Mouse (Mus musculus): Measurements from ENCODE around the gene Fam69b. TPM values are rescaled to one million over a fixed set of nuclear protein-coding genes. Genes with fewer than 3 reads are reported as not detected.

The Fam69b gene
- polyA plus RNA-seq, 1 experiment from 2014 or later: 15.2 TPM

- Histone ChIP-seq H3K27ac (replicated peaks in 1 of 2; ENCODE audit: control insufficient read depth in 1 of 2, insufficient read depth in 1 of 2, low read depth in 2 of 2, low read length in 2 of 2) (peak within 1 kb of the TSS; percentile 76 to 78), H3K4me2 (ENCODE audit: low read length) (peak within 1 kb of the TSS; percentile 78), H3K36me3 (ENCODE audit: control insufficient read depth, insufficient read depth, low read length) (peaks cover 14% of the 10 kb centered on the region), H3K27me3 (ENCODE audit: control insufficient read depth, insufficient read depth, low read length) (no peaks in the 10 kb centered on the region), H3K4me1 (ENCODE audit: control insufficient read depth in 2 of 2, insufficient read depth in 2 of 2, low read length in 2 of 2) (peaks cover 14 to 21% of the 10 kb centered on the region in 2 experiments; a peak in 3 of 4 replicates), H3K4me3 (ENCODE audit: control insufficient read depth in 1 of 2, insufficient read depth in 1 of 2, low read depth in 1 of 2, low read length in 2 of 2) (peak within 1 kb of the TSS; percentile 59 to 64), H3K9me3 (ENCODE audit: control insufficient read depth, low read length) (no peaks in the 10 kb centered on the region), H3K9ac (ENCODE audit: low read length) (peak within 1 kb of the TSS; percentile 81)
- 1% methylated on average over 63 of the region's 65 CpGs for WGBS
- peak; percentile 32 for ATAC-seq (ENCODE audit: insufficient number of reproducible peaks, insufficient read depth, low FRiP score, low read depth)
Measured at GRCm38 (mm10) chr2:26586294-26587043, 41.8 kb upstream of the Fam69b start, which contains the start of gene Gm20532. TSS of gene Gm20532 (plus strand) at chr2:26586639.

- peaks cover 18% of the 10 kb centered on the region for H3K36me3 ChIP-seq (ENCODE audit: control insufficient read depth, insufficient read depth, low read length)
- peaks cover 14 to 21% of the 10 kb centered on the region in 2 experiments; a peak in 3 of 4 replicates for H3K4me1 ChIP-seq (ENCODE audit: control insufficient read depth in 2 of 2, insufficient read depth in 2 of 2, low read length in 2 of 2)
- 0 out of 2 replicates have a peak, but pooled peaks have one; percentile 1 for ATAC-seq (ENCODE audit: insufficient number of reproducible peaks, insufficient read depth, low FRiP score, low read depth)
- peak overlapping the region; percentile 78 for H3K4me2 ChIP-seq (ENCODE audit: low read length)
- H3K9me3 ChIP-seq (ENCODE audit: control insufficient read depth, low read length): no peaks in the 10 kb centered on the region
- peak overlapping the region; percentile 59 to 64 for H3K4me3 ChIP-seq (ENCODE audit: control insufficient read depth in 1 of 2, insufficient read depth in 1 of 2, low read depth in 1 of 2, low read length in 2 of 2)
- peak overlapping the region; percentile 6 to 78 for H3K27ac ChIP-seq (replicated peaks in 1 of 2; ENCODE audit: control insufficient read depth in 1 of 2, insufficient read depth in 1 of 2, low read depth in 2 of 2, low read length in 2 of 2)
- H3K9ac ChIP-seq (ENCODE audit: low read length): peak overlapping the region; percentile 81
- 9% methylated on average over 11 of the region's 11 CpGs for WGBS
- H3K27me3 ChIP-seq (ENCODE audit: control insufficient read depth, insufficient read depth, low read length): no peaks in the 10 kb centered on the region
Measured at GRCm38 (mm10) chr2:26587044-26587405, 41.2 kb upstream of the Fam69b start.

GRCm38 (mm10) chr2:26588573-26588972 is 39.7 kb upstream of the Fam69b start:
- Histone ChIP-seq H3K9me3 (ENCODE audit: control insufficient read depth, low read length) (no peaks in the 10 kb centered on the region), H3K4me2 (ENCODE audit: low read length) (peak overlapping the region; percentile 78), H3K27ac (replicated peaks in 1 of 2; ENCODE audit: control insufficient read depth in 1 of 2, insufficient read depth in 1 of 2, low read depth in 2 of 2, low read length in 2 of 2) (peak overlapping the region; percentile 34 to 78), H3K9ac (ENCODE audit: low read length) (peak overlapping the region; percentile 81), H3K36me3 (ENCODE audit: control insufficient read depth, insufficient read depth, low read length) (peaks cover 32% of the 10 kb centered on the region), H3K27me3 (ENCODE audit: control insufficient read depth, insufficient read depth, low read length) (no peaks in the 10 kb centered on the region), H3K4me3 (ENCODE audit: control insufficient read depth in 1 of 2, insufficient read depth in 1 of 2, low read depth in 1 of 2, low read length in 2 of 2) (peak overlapping the region; percentile 28 to 59), H3K4me1 (ENCODE audit: control insufficient read depth in 2 of 2, insufficient read depth in 2 of 2, low read length in 2 of 2) (peaks cover 8 to 16% of the 10 kb centered on the region in 2 experiments; a peak in 3 of 4 replicates)
- WGBS: 17% methylated on average over 4 of the region's 4 CpGs
- no peak for ATAC-seq (ENCODE audit: insufficient number of reproducible peaks, insufficient read depth, low FRiP score, low read depth)

- ATAC-seq (ENCODE audit: insufficient number of reproducible peaks, insufficient read depth, low FRiP score, low read depth): no peak
Measured at GRCm38 (mm10) chr2:26589284-26589683, 39.0 kb upstream of the Fam69b start.

GRCm38 (mm10) chr2:26590282-26590681 is 38.0 kb upstream of the Fam69b start:
- Histone ChIP-seq H3K9ac (ENCODE audit: low read length) (peak overlapping the region; percentile 81; the same call in 1 of the 2 replicates), H3K4me1 (ENCODE audit: control insufficient read depth in 2 of 2, insufficient read depth in 2 of 2, low read length in 2 of 2) (peaks cover 8 to 16% of the 10 kb centered on the region in 2 experiments; a peak in 3 of 4 replicates), H3K9me3 (ENCODE audit: control insufficient read depth, low read length) (no peaks in the 10 kb centered on the region), H3K27ac (replicated peaks in 1 of 2; ENCODE audit: control insufficient read depth in 1 of 2, insufficient read depth in 1 of 2, low read depth in 2 of 2, low read length in 2 of 2) (peak overlapping the region in 1 of 2 experiments; percentile 37; a peak in 1 of 4 replicates), H3K27me3 (ENCODE audit: control insufficient read depth, insufficient read depth, low read length) (no peaks in the 10 kb centered on the region), H3K4me3 (ENCODE audit: control insufficient read depth in 1 of 2, insufficient read depth in 1 of 2, low read depth in 1 of 2, low read length in 2 of 2) (no peak overlapping the region; a peak in 1 of 4 replicates), H3K36me3 (ENCODE audit: control insufficient read depth, insufficient read depth, low read length) (peaks cover 44% of the 10 kb centered on the region), H3K4me2 (ENCODE audit: low read length) (peak overlapping the region; percentile 78)
- WGBS: 87% methylated on average over 7 of the region's 7 CpGs
- ATAC-seq (ENCODE audit: insufficient number of reproducible peaks, insufficient read depth, low FRiP score, low read depth): no peak

More at GRCm38 (mm10) chr2:26589284-26589683, 39.0 kb upstream of the Fam69b start:
- H3K27ac ChIP-seq (replicated peaks in 1 of 2; ENCODE audit: control insufficient read depth in 1 of 2, insufficient read depth in 1 of 2, low read depth in 2 of 2, low read length in 2 of 2): peak overlapping the region; percentile 34 to 78; a peak in 2 of 4 replicates
- H3K9me3 ChIP-seq (ENCODE audit: control insufficient read depth, low read length): no peaks in the 10 kb centered on the region
- 76% methylated on average over 10 of the region's 10 CpGs for WGBS
- H3K36me3 ChIP-seq (ENCODE audit: control insufficient read depth, insufficient read depth, low read length): peaks cover 38% of the 10 kb centered on the region
- peak overlapping the region; percentile 81 for H3K9ac ChIP-seq (ENCODE audit: low read length)
- no peaks in the 10 kb centered on the region for H3K27me3 ChIP-seq (ENCODE audit: control insufficient read depth, insufficient read depth, low read length)
- peak overlapping the region; percentile 78 for H3K4me2 ChIP-seq (ENCODE audit: low read length)
- H3K4me1 ChIP-seq (ENCODE audit: control insufficient read depth in 2 of 2, insufficient read depth in 2 of 2, low read length in 2 of 2): peaks cover 8 to 16% of the 10 kb centered on the region in 2 experiments; a peak in 3 of 4 replicates
- H3K4me3 ChIP-seq (ENCODE audit: control insufficient read depth in 1 of 2, insufficient read depth in 1 of 2, low read depth in 1 of 2, low read length in 2 of 2): peak overlapping the region; percentile 28 to 59; a peak in 2 of 4 replicates

- Histone ChIP-seq H3K36me3 (ENCODE audit: control insufficient read depth, insufficient read depth, low read length) (peaks cover 50% of the 10 kb centered on the region), H3K4me2 (ENCODE audit: low read length) (0 out of 2 replicates have a peak overlapping the region, but pooled peaks have one; percentile 78), H3K4me3 (ENCODE audit: control insufficient read depth in 1 of 2, insufficient read depth in 1 of 2, low read depth in 1 of 2, low read length in 2 of 2) (no peak overlapping the region), H3K9me3 (ENCODE audit: control insufficient read depth, low read length) (no peaks in the 10 kb centered on the region), H3K4me1 (ENCODE audit: control insufficient read depth in 2 of 2, insufficient read depth in 2 of 2, low read length in 2 of 2) (peaks cover 8 to 16% of the 10 kb centered on the region in 2 experiments; a peak in 3 of 4 replicates), H3K27ac (replicated peaks in 1 of 2; ENCODE audit: control insufficient read depth in 1 of 2, insufficient read depth in 1 of 2, low read depth in 2 of 2, low read length in 2 of 2) (no peak overlapping the region), H3K27me3 (ENCODE audit: control insufficient read depth, insufficient read depth, low read length) (no peaks in the 10 kb centered on the region), H3K9ac (ENCODE audit: low read length) (no peak overlapping the region)
- 81% methylated on average over 7 of the region's 7 CpGs for WGBS
- no peak for ATAC-seq (ENCODE audit: insufficient number of reproducible peaks, insufficient read depth, low FRiP score, low read depth)
Measured at GRCm38 (mm10) chr2:26590962-26591361, 37.3 kb upstream of the Fam69b start.

GRCm38 (mm10) chr2:26591416-26591815 is 36.8 kb upstream of the Fam69b start:
- no peaks in the 10 kb centered on the region for H3K27me3 ChIP-seq (ENCODE audit: control insufficient read depth, insufficient read depth, low read length)
- peaks cover 53% of the 10 kb centered on the region for H3K36me3 ChIP-seq (ENCODE audit: control insufficient read depth, insufficient read depth, low read length)
- no peak overlapping the region for H3K4me3 ChIP-seq (ENCODE audit: control insufficient read depth in 1 of 2, insufficient read depth in 1 of 2, low read depth in 1 of 2, low read length in 2 of 2)
- 82% methylated on average over 12 of the region's 12 CpGs for WGBS
- ATAC-seq (ENCODE audit: insufficient number of reproducible peaks, insufficient read depth, low FRiP score, low read depth): no peak
- no peaks in the 10 kb centered on the region for H3K9me3 ChIP-seq (ENCODE audit: control insufficient read depth, low read length)
- H3K4me1 ChIP-seq (ENCODE audit: control insufficient read depth in 2 of 2, insufficient read depth in 2 of 2, low read length in 2 of 2): peaks cover 8 to 12% of the 10 kb centered on the region in 2 experiments; a peak in 3 of 4 replicates
- H3K27ac ChIP-seq (replicated peaks in 1 of 2; ENCODE audit: control insufficient read depth in 1 of 2, insufficient read depth in 1 of 2, low read depth in 2 of 2, low read length in 2 of 2): no peak overlapping the region
- H3K9ac ChIP-seq (ENCODE audit: low read length): no peak overlapping the region
- H3K4me2 ChIP-seq (ENCODE audit: low read length): no peak overlapping the region
